Mouse (Mus musculus): Measurements from ENCODE around the gene Zbtb12. TPM values are rescaled to one million over a fixed set of nuclear protein-coding genes. Genes with fewer than 3 reads are reported as not detected.

Gene Zbtb12
- total and polyA plus RNA-seq, 3 experiments, result 7.6 to 24.3 TPM; not detected in 1

GRCm38 (mm10) chr17:34887942-34888341, 8.7 kb downstream of the Zbtb12 start:
- no peaks in the 10 kb centered on the region for H3K79me2 ChIP-seq (ENCODE audit: control insufficient read depth, insufficient read depth, low read length, poor library complexity)
- TF ChIP-seq CHD1 (IDR thresholded peaks at IDR 0.05; ENCODE audit: low read depth, low read length) (no peak), ZC3H11A (IDR thresholded peaks at IDR 0.05; ENCODE audit: low read depth, low read length) (no peak), SMC3 (IDR thresholded peaks at IDR 0.05; ENCODE audit: low read depth, low read length) (no peak), UBTF (IDR thresholded peaks at IDR 0.05; ENCODE audit: borderline replicate concordance, insufficient read depth, low read depth, low read length) (no peak), MYB (IDR thresholded peaks at IDR 0.05; ENCODE audit: low read depth, low read length) (no peak), GABPA (IDR thresholded peaks at IDR 0.05; ENCODE audit: low read depth, low read length) (no peak), JUND (IDR thresholded peaks at IDR 0.05; ENCODE audit: low read depth, low read length) (no peak)
- no peaks in the 10 kb centered on the region for H3K4me1 ChIP-seq (ENCODE audit: control insufficient read depth in 1 of 2, insufficient read depth in 2 of 2, low read length in 2 of 2)

GRCm38 (mm10) chr17:34890074-34890743, 10.9 kb downstream of the Zbtb12 start:
- H3K9me3 ChIP-seq (replicated peaks; ENCODE audit: insufficient read depth, low read length), result no peaks in the 10 kb centered on the region
- no peaks in the 10 kb centered on the region for H3K27me3 ChIP-seq (ENCODE audit: control insufficient read depth in 1 of 2, insufficient read depth in 2 of 2, low read length in 2 of 2)
- no peak overlapping the region for H3K4me3 ChIP-seq (ENCODE audit: control insufficient read depth in 1 of 2, insufficient read depth in 1 of 2, low read depth in 2 of 2, low read length in 2 of 2)
- H3K36me3 ChIP-seq (ENCODE audit: control insufficient read depth in 1 of 2, insufficient read depth in 2 of 2, low read length in 2 of 2), result peaks cover 0 to 2% of the 10 kb centered on the region in 2 experiments; a peak in 1 of 4 replicates
- DNase-seq (ENCODE audit: low read depth, low spot score), result no peak
- no peak overlapping the region for H3K9ac ChIP-seq (ENCODE audit: control insufficient read depth, low read depth, low read length, poor library complexity, severe bottlenecking)
- peaks cover 0 to 6% of the 10 kb centered on the region in 2 experiments; a peak in 2 of 4 replicates for H3K4me1 ChIP-seq (ENCODE audit: control insufficient read depth in 1 of 2, insufficient read depth in 2 of 2, low read length in 2 of 2)
- H3K79me2 ChIP-seq (ENCODE audit: control insufficient read depth, insufficient read depth, low read length, poor library complexity), result peaks cover 8% of the 10 kb centered on the region
- no peak overlapping the region for H3K27ac ChIP-seq (ENCODE audit: control insufficient read depth, low read depth, low read length)
- TF ChIP-seq CHD2 (IDR thresholded peaks at IDR 0.05; ENCODE audit: low read length) (no peak), ZNF384 (IDR thresholded peaks at IDR 0.05; ENCODE audit: low read depth, low read length) (no peak), CHD1 (IDR thresholded peaks at IDR 0.05; ENCODE audit: low read depth, low read length) (no peak), BHLHE40 (IDR thresholded peaks at IDR 0.05; ENCODE audit: borderline replicate concordance, low read depth, low read length) (no peak), ETS1 (IDR thresholded peaks at IDR 0.05; ENCODE audit: low read depth, low read length) (no peak), ZMIZ1 (IDR thresholded peaks at IDR 0.05; ENCODE audit: low read depth, low read length) (no peak), GABPA (IDR thresholded peaks at IDR 0.05; ENCODE audit: low read depth, low read length) (no peak), TBP (IDR thresholded peaks at IDR 0.05; ENCODE audit: low read depth, low read length) (no peak), ZC3H11A (IDR thresholded peaks at IDR 0.05; ENCODE audit: low read depth, low read length) (no peak), USF2 (IDR thresholded peaks at IDR 0.05; ENCODE audit: borderline replicate concordance in 1 of 2, insufficient read depth in 1 of 2, low read depth in 1 of 2, low read length in 2 of 2) (no peak), USF1 (IDR thresholded peaks at IDR 0.05; ENCODE audit: low read depth, low read length) (no peak), SIN3A (IDR thresholded peaks at IDR 0.05; ENCODE audit: low read length) (no peak), TCF12 (IDR thresholded peaks at IDR 0.05; ENCODE audit: low read depth, low read length) (no peak), ELF1 (IDR thresholded peaks at IDR 0.05; ENCODE audit: low read depth, low read length) (no peak), RAD21 (IDR thresholded peaks at IDR 0.05; ENCODE audit: low read depth, low read length) (no peak), JUND (IDR thresholded peaks at IDR 0.05; ENCODE audit: low read depth, low read length) (no peak), RCOR1 (IDR thresholded peaks at IDR 0.05; ENCODE audit: low read depth, low read length) (no peak), MAFK (IDR thresholded peaks at IDR 0.05; ENCODE audit: borderline replicate concordance, low read depth, low read length) (no peak), TAL1 (IDR thresholded peaks at IDR 0.05; ENCODE audit: low read length) (no peak), MYC (IDR thresholded peaks at IDR 0.05; ENCODE audit: low read depth, low read length) (no peak)

More at GRCm38 (mm10) chr17:34887942-34888341, 8.7 kb downstream of the Zbtb12 start:
- DNase-seq (ENCODE audit: low read depth, low spot score), result no peak
- Histone ChIP-seq H3K9ac (ENCODE audit: control insufficient read depth, low read depth, low read length, poor library complexity, severe bottlenecking) (no peak overlapping the region), H3K27ac (ENCODE audit: control insufficient read depth, low read depth, low read length) (no peak overlapping the region), H3K9me3 (replicated peaks; ENCODE audit: insufficient read depth, low read length) (no peaks in the 10 kb centered on the region), H3K4me3 (ENCODE audit: control insufficient read depth in 1 of 2, insufficient read depth in 1 of 2, low read depth in 2 of 2, low read length in 2 of 2) (no peak overlapping the region), H3K36me3 (ENCODE audit: control insufficient read depth in 1 of 2, insufficient read depth in 2 of 2, low read length in 2 of 2) (no peaks in the 10 kb centered on the region), H3K27me3 (ENCODE audit: control insufficient read depth in 1 of 2, insufficient read depth in 2 of 2, low read length in 2 of 2) (no peaks in the 10 kb centered on the region)
